Mouse (Mus musculus) cerebellum, postnatal 25 days (tissue): ENCODE data around the gene Cyp4a12a.
"Not testable (repeated sequence)": the region's sequence is repeated elsewhere in the genome, so short reads cannot be mapped to it uniquely, and the experiment has no call there.

Source experiments
- DNase-seq, 2 experiments: peaks; one replicate each; pipeline ENCODE4 v3.0.0; 2021; ENCODE audit warnings: mixed read lengths in 2 of 2

Gene Cyp4a12a

GRCm38 (mm10) chr4:115298746-115299145, at the start of gene Cyp4a12a:
Gene Cyp4a12a (plus strand): TSS chr4:115299046.
- not testable (repeated sequence) for DNase-seq

DNA sequence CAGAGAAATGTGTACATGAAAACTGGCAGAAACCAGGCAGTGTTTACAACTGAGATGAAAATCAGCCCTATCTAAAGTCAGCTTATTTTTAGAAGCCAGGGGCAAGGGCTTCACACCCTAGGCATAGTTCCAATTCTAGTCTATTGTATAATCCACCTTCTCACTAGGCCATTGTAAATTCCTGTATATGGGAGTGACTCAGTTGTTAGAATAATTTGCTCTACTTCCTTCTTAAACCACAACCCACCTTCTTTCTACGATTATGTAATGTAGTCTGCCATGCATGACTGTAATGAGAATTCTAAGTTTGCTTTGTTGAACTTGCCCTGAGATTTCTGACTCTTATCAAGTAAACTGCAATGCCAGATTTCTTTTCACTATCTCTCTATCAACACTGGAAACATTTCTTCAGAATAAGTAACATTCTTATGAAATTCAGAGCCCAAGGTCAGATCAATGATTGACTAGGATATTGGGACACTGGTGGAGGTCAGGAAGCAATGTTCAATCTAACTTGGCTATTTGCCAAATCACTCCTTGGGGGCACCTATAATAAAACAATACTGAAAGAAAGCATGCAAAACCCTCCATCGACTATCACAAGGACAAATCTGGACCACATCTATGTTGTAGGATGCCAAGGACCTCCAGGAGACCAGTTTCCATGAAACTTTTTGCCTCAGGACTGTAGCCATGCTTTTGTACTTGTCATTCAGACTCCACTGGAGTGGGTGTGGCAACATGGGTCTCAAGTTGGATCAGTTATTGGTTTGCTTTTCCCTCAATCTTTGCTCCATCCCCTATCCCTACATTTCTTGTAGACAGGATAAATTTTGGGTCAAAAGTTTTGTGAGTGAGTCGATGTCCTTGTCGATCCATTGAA, 33.9 kb upstream of the Cyp4a12a start:
- not testable (repeated sequence) for DNase-seq

- DNase-seq, result not testable (repeated sequence)
Measured at GRCm38 (mm10) chr4:115278215-115278982, 20.4 kb upstream of the Cyp4a12a start.

DNA sequence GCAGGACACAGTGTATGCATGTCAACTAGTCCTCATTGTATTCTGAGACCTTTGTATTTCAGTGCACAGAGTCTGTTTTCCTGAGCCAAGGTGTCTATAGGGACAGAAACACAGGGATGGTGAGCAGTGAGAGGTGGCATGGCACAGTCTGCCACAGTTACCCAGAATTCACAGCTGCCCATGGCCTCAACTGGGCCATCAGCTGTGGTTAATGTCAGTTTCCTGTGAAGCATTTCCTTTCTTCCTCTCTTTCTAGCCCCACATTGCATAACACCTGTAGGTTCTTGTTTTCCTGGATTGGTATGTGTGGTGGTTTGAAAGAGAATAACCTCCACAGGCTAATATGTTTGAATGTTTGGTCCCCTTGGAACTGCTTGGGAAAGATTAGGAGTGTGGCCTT, 18.5 kb upstream of the Cyp4a12a start:
- DNase-seq, result no peak

DNA sequence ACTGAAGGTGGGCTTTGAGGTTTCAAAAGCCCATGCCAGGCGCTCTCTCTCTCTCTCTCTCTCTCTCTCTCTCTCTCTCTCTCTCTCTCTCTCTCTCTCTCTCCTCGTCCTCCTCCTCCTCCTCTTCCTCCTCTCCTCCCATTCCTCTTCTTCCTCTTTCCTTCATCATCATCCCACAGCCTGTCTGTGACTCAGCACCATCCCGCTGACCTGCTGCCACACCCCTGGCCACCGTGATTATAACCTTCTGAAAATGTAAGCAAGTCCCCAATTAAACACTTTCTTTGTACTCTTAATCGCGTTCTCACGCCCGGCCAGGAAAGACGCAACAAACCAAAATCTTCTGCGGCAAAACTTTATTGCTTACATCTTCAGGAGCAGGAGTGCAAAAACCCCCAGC, 18.1 kb upstream of the Cyp4a12a start:
- not testable (repeated sequence) for DNase-seq

DNA sequence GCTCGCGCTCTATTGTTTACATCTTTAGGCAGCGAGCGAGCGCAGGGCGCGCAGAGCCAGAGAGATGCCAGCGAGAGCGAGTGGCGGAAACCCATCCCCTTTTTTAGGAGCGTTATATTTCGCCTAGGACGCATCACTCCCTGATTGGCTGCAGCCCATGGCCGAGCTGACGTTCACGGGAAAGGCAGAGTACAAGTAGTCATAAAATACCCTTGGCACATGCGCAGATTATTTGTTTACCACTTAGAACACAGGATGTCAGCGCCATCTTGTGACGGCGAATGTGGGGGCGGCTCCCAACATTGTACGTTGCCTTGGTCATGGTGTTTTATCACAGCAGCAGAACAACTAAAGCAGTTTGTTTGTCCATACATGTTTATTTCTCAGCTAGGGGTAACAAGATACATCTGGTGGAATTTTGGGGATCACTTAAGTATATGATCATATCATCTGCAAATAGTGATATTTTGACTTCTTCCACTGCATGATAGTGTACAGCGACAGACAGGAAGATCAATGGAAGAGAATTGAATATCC, 17.5 kb upstream of the Cyp4a12a start:
- DNase-seq, result not testable (repeated sequence)

DNA sequence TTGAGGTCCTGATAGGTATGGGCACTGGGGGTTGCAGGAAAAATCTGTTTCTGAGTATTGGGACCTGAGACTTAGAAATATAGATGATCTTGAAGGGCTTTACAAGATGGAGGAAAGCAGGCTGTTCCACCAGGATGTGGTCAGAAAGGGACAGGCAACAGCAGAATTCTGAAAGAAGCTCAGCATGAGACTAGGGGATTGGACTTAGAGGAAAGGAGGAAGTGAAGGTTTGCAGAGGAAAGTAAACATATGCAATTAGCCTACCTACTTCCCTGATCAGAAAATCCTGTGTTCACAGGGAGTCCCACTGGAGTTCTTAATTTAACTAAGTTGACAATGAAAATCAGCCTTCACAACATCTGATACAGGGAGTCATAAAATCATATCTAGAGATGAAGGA, 26.9 kb downstream of the Cyp4a12a start:
- not testable (repeated sequence) for DNase-seq

DNA sequence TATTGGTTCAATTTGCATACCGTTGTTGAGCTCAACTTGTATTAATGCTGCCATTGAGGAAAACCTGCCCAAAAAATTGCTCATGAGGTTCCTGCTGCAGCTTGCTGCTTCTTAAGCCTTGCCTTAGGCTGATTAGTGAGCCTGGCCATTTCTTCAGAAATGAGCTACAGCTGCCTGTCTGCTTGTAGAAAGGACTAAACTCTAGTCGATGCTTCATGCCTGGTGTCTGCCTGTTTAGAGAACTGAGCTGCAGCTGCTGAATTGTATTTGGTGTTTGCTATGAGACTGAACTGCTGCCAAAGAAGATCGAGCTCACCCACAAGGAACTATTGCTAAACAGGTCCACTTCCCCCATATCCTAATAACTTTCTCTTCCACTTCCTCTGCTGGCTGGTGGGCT, 66.8 kb downstream of the Cyp4a12a start:
- DNase-seq, result not testable (repeated sequence)

- DNase-seq, result not testable (repeated sequence)
Measured at GRCm38 (mm10) chr4:115368067-115368466, 69.2 kb downstream of the Cyp4a12a start.
